Mouse (Mus musculus) embryonic fibroblast, embryonic 13.5 days (primary cell): Measurements from ENCODE around the gene Cacng1. TPM values are rescaled to one million over a fixed set of nuclear protein-coding genes. Genes with fewer than 3 reads are reported as not detected.

Experiments used
- H3K27ac ChIP-seq: 2 replicates; pipeline ENCODE4 v1.5.1; 2012; ENCODE audit warnings: low read length, control low read depth, inconsistent platforms; ENCODE audit not compliant: insufficient read depth
- H3K4me1 ChIP-seq: 2 replicates; pipeline ENCODE4 v1.6.1; 2011; ENCODE audit warnings: low read length; ENCODE audit not compliant: control insufficient read depth, insufficient read depth
- H3K4me3 ChIP-seq: 2 replicates; pipeline ENCODE4 v1.5.1; 2011; ENCODE audit warnings: mild to moderate bottlenecking, control low read depth, low read length; ENCODE audit not compliant: insufficient read depth
- CTCF ChIP-seq: IDR thresholded peaks from 2 replicates; pipeline ENCODE4 v1.5.1; 2011; ENCODE audit warnings: mild to moderate bottlenecking, control low read depth, low read length, moderate library complexity, borderline replicate concordance; ENCODE audit not compliant: insufficient read depth
- POLR2A ChIP-seq: IDR thresholded peaks from 2 replicates; pipeline ENCODE4 v1.6.1; 2011; ENCODE audit warnings: low read depth, mild to moderate bottlenecking, control low read depth, low read length, moderate library complexity
- polyA plus RNA-seq: library from polyadenylated mRNA; stranded (reverse); fragments of >200 nt; gene quantifications from 2 replicates; pipeline ENCODE4 v1.2.4, GENCODE M21; 2011; ENCODE audit warnings: low read depth; ENCODE audit not compliant: missing spikeins, insufficient read length

The Cacng1 gene
- polyA plus RNA-seq, 1 experiment, result not detected

DNA sequence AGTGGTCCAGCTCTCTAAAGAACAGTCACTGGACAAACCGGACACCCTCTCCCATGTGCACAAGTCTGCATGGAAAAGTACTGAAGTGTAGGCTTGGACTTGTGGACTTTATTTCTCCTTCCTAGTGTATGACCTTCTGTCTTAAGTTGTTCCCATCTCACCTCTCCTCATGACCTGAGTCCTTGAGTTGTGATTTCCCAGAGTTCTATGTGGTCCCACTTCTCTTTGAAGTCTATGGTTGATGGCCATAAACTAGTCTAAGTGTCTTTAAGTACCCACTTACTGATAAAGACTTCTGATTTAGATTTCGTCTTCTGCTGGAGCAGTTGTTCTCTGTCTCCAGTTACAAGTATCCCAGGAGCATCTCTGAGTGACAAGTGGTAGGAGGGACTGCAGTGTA lies 48.8 kb downstream of the Cacng1 start:
- H3K27ac ChIP-seq, result no peak overlapping the region
- no peaks in the 10 kb centered on the region for H3K4me1 ChIP-seq
- no peak overlapping the region for H3K4me3 ChIP-seq
- TF ChIP-seq CTCF (no peak), POLR2A (no peak)

- no peak for TF ChIP-seq POLR2A
- no peak for TF ChIP-seq CTCF
- Histone ChIP-seq H3K27ac (no peak overlapping the region), H3K4me1 (no peaks in the 10 kb centered on the region), H3K4me3 (no peak overlapping the region)
Measured at GRCm38 (mm10) chr11:107662666-107663065, 53.7 kb downstream of the Cacng1 start.

DNA sequence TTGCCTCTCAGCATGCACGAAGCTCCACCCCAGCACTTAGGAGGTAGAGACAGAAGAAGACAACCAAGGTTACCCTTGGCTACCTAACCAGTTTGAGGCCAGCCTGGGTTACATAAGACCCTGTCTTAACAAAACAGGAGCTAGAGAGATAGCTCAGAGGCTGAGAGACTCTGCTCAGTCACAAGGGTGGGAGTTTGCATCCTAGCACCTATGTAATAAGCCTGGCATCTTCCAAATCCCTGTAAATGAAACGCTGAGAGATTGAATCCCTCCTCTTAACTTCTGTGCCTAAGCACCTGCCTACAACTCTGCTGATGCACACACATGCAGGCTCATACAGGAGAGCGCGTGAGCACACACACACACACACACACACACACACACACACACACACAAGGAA lies 55.9 kb downstream of the Cacng1 start:
- no peak for TF ChIP-seq POLR2A
- TF ChIP-seq CTCF, result no peak
- Histone ChIP-seq H3K27ac (no peak overlapping the region), H3K4me3 (no peak overlapping the region), H3K4me1 (no peaks in the 10 kb centered on the region)

DNA sequence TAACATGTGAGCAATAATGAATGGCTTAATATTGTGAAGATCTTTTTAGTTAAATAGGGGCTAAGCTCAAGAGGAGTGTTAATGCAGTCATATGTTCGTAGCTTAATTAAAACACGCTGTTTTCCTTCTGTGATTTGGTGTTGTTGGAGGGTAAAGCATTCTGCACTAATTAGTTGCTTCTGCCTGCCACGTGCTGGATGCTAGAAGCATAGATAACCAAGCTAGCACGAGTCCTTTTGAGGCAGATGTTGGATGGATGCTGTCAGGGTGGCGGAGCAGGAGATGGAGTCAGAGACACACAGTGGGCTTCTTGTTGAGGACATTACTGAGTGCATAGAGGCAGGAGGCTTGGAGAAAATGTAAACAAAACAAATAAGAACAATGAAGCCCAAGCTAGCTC lies 59.2 kb downstream of the Cacng1 start:
- TF ChIP-seq POLR2A, result no peak
- no peak for TF ChIP-seq CTCF
- H3K4me3 ChIP-seq, result no peak overlapping the region
- H3K4me1 ChIP-seq, result no peaks in the 10 kb centered on the region
- no peak overlapping the region for H3K27ac ChIP-seq

DNA sequence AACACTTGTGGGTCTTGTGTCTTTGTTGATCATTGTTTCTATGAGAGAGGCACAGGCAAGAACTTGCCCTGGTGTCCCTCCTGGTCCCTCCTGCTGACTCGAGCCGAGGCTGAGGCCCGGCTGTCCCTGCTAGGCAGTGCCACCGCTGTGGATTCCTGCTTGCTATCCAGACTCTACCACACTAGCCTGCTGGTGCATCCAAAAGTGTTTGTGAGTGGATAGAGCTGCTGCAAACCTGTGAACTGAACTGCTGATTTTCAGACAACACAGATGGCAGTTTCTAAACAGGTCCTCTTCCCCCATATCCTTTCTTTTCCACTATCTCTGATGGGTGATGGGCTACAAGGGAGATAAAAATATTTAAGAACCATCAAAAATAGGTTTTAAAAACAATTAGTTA lies 60.8 kb downstream of the Cacng1 start:
- H3K4me3 ChIP-seq, result no peak overlapping the region
- no peaks in the 10 kb centered on the region for H3K4me1 ChIP-seq
- TF ChIP-seq POLR2A (no peak), CTCF (no peak)
- no peak overlapping the region for H3K27ac ChIP-seq

Other genes starting within 250 kb of the Cacng1 start
- gene Pitpnc1, start 245.8 kb downstream of the Cacng1 start, polyA plus RNA-seq, result 19.8 and 24.0 TPM in 2 replicates
- 95.9 and 105 TPM in 2 replicates for gene Psmd12, start 237.0 kb downstream of the Cacng1 start, polyA plus RNA-seq
- gene Helz, start 168.6 kb downstream of the Cacng1 start, polyA plus RNA-seq, result 32.2 and 32.3 TPM in 2 replicates
- 0.51 TPM in 1 of 2 replicates, not detected in the other for gene Cacng4, start 78.0 kb upstream of the Cacng1 start, polyA plus RNA-seq
- gene Cacng5, start 198.5 kb upstream of the Cacng1 start, polyA plus RNA-seq, result not detected in 2 replicates